9 mouse cellular contexts compared by ENCODE assay signal in the genomic region with DNA sequence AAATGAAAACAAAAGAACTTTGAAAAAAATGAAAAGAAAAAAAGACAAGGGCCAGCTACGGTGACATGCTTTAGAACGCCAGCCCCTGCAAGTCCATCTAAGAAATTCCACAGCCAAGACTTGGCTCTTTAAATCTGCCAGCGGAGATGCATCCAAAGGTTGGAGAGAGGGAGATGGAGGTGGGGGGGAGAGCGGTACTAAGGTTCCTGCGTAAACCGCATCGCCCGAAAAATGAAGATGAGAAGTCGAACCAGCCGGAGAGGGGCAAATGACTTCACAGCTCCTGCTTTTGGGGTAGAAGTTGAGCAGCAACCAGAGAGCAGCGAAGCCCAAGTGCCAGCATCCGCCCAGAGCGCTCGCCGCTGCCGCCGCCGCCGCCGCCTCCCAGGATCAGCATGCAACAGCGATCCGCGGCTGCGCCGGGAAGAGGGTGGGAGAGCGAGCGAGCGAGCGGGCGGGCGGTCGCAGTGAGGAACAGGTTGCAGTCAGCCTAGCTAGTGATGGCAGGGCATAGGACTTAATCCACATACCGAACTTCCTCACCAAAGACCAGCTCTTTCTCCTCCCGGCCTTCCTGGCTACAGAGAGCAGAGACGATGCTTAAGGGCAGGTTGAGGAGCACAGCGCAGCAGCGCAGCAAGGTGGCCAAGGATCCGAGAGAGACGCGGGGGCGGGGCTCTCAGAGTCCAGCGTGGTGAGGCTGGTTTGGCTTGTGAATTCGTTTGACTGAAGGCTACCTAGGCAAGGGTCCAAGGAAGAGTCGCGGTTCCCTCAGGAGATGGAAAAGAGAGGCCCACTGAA.
DNase-seq lines count a peak whose midpoint lies in the region; ATAC-seq and TF ChIP-seq lines count a peak whose summit lies in the region.
"Had no signal": no experiment of that assay in that cellular context is flagged by ENCODE, and none has a peak within 500 bp of the region (broad histone marks: within the 10 kb centered on the region; RNA-seq: fewer than 3 reads in every experiment).

No protein-coding gene starts in this region.

- 2% methylated on average over 45 of the region's 45 CpGs for WGBS in heart, embryonic 10.5 days
- under 1% methylated on average over 45 of the region's 45 CpGs for WGBS in limb, embryonic 13.5 days
- WGBS in neural tube, embryonic 14.5 days, result under 1% methylated on average over 45 of the region's 45 CpGs

- DNase-seq in heart, embryonic 10.5 days (ENCODE audit: low spot score), result peak; percentile 74
- DNase-seq in heart, postnatal 36 days, result no peak
- no peak for DNase-seq in ES-E14 (ENCODE audit: low read depth, low spot score)
- peak; percentile 4 to 18 for DNase-seq in heart, postnatal 14 days
- DNase-seq in urinary bladder, adult 2 months (ENCODE audit: low spot score), result no peak

- H3K4me1 ChIP-seq in heart, embryonic 10.5 days, result peaks cover 27% of the 10 kb centered on the region
- no peaks in the 10 kb centered on the region; a peak in 2 of 4 replicates for H3K4me1 ChIP-seq in ES-E14 (ENCODE audit: control insufficient read depth in 2 of 2, insufficient read depth in 2 of 2, low read length in 2 of 2, poor library complexity in 1 of 2)
- H3K4me1 ChIP-seq in limb, embryonic 13.5 days, result peaks cover 25% of the 10 kb centered on the region
- no peaks in the 10 kb centered on the region for H3K4me1 ChIP-seq in neural tube, embryonic 14.5 days (ENCODE audit: control insufficient read depth, insufficient read depth, low read length)

- H3K27me3 ChIP-seq in heart, embryonic 10.5 days (ENCODE audit: insufficient read depth, poor library complexity, severe bottlenecking), result peaks cover 76% of the 10 kb centered on the region
- H3K27me3 ChIP-seq in limb, embryonic 13.5 days, result peaks cover 93% of the 10 kb centered on the region
- peaks cover 6% of the 10 kb centered on the region for H3K27me3 ChIP-seq in neural tube, embryonic 14.5 days (ENCODE audit: control insufficient read depth, insufficient read depth, low read length)
- H3K27me3 ChIP-seq: CH12.LX had no signal

- in situ Hi-C loops in ES-E14 (cut with MboI; ENCODE audit: low sequenced_read_pairs in 2 of 2, unreplicated experiment in 2 of 2), result loop anchor here (5.0 to 25.0 kb wide), 2 partner anchors 439 to 444 kb away; no protein-coding TSS in a partner anchor

- ATAC-seq in common myeloid progenitor, adult 5-6 weeks (replicated peaks; ENCODE audit: low read depth, poor library complexity, severe bottlenecking), result peak; percentile 42
- no peak; the same call in 1 of the 2 replicates for ATAC-seq in limb, embryonic 13.5 days (ENCODE audit: low FRiP score, low read depth)
- peak; percentile 64 for ATAC-seq in neural tube, embryonic 14.5 days (ENCODE audit: low read depth)

- peak overlapping the region; percentile 53 for H3K4me3 ChIP-seq in heart, embryonic 10.5 days
- peak overlapping the region; percentile 3 to 51; a peak in 3 of 4 replicates for H3K4me3 ChIP-seq in ES-E14 (ENCODE audit: insufficient read depth in 1 of 2, low read depth in 1 of 2, low read length in 2 of 2, poor library complexity in 1 of 2, severe bottlenecking in 1 of 2)
- peak overlapping the region; percentile 46 for H3K4me3 ChIP-seq in limb, embryonic 13.5 days
- H3K4me3 ChIP-seq in neural tube, embryonic 14.5 days (ENCODE audit: low read depth, low read length), result peak overlapping the region; percentile 50

- intact Hi-C loops in heart, postnatal 36 days (cut with DNase I), result loop anchor here (10.0 kb wide), 1 partner anchor 532 kb away; no protein-coding TSS in a partner anchor
- intact Hi-C loops in heart, postnatal 14 days (cut with DNase I), result no loop called here

- no peaks in the 10 kb centered on the region for H3K9me3 ChIP-seq in heart, embryonic 10.5 days
- no peaks in the 10 kb centered on the region for H3K9me3 ChIP-seq in ES-E14 (ENCODE audit: control insufficient read depth, insufficient read depth, low read depth, low read length)
- H3K9me3 ChIP-seq in limb, embryonic 13.5 days, result no peaks in the 10 kb centered on the region
- H3K9me3 ChIP-seq in neural tube, embryonic 14.5 days (ENCODE audit: control insufficient read depth, low read length), result no peaks in the 10 kb centered on the region

- no peaks in the 10 kb centered on the region for H3K36me3 ChIP-seq in heart, embryonic 10.5 days
- H3K36me3 ChIP-seq in ES-E14 (ENCODE audit: control insufficient read depth, insufficient read depth, low read length, poor library complexity, severe bottlenecking), result no peaks in the 10 kb centered on the region
- no peaks in the 10 kb centered on the region for H3K36me3 ChIP-seq in limb, embryonic 13.5 days
- H3K36me3 ChIP-seq in neural tube, embryonic 14.5 days (ENCODE audit: control insufficient read depth, insufficient read depth, low read length), result no peaks in the 10 kb centered on the region

- H3K27ac ChIP-seq in heart, embryonic 10.5 days, result no peak overlapping the region
- H3K27ac ChIP-seq in ES-E14 (ENCODE audit: insufficient read depth, low read depth, low read length, poor library complexity, severe bottlenecking), result no peak overlapping the region
- no peak overlapping the region for H3K27ac ChIP-seq in limb, embryonic 13.5 days
- peak overlapping the region; percentile 31; the same call in 1 of the 2 replicates for H3K27ac ChIP-seq in neural tube, embryonic 14.5 days (ENCODE audit: low read depth, low read length)

- peak overlapping the region; percentile 75 for H3K4me2 ChIP-seq in limb, embryonic 13.5 days (replicated peaks)
- peak overlapping the region; percentile 89 for H3K4me2 ChIP-seq in neural tube, embryonic 14.5 days (ENCODE audit: low read depth, low read length)

- no peak overlapping the region for H3K9ac ChIP-seq in ES-E14 (ENCODE audit: insufficient read depth, low read depth, low read length, poor library complexity, severe bottlenecking)
- H3K9ac ChIP-seq in limb, embryonic 13.5 days, result peak overlapping the region; percentile 54
- H3K9ac ChIP-seq in neural tube, embryonic 14.5 days (replicated peaks; ENCODE audit: low read depth, low read length), result peak overlapping the region; percentile 61

TF ChIP-seq in ES-E14, 5 proteins besides CTCF, POLR2A, EP300 and RAD21:
- TF ChIP-seq HCFC1 (IDR thresholded peaks at IDR 0.05; ENCODE audit: borderline replicate concordance, insufficient read depth, low read length) (no peak), ZNF384 (IDR thresholded peaks at IDR 0.05; ENCODE audit: low read depth, low read length) (no peak), MAFK (IDR thresholded peaks at IDR 0.05; ENCODE audit: insufficient read depth, low read depth, low read length) (no peak), ZC3H11A (IDR thresholded peaks at IDR 0.05; ENCODE audit: borderline replicate concordance, low read depth, low read length) (no peak), CHD2 (IDR thresholded peaks at IDR 0.05; ENCODE audit: low read depth, low read length) (no peak)

Comparison
In these comparisons a context has a peak if more than half of its experiments do, and no peak if none do; other contexts are left out.
1. DNase-seq: peak in heart, embryonic 10.5 days (single experiment) and heart, postnatal 14 days (2 of 2); none in heart, postnatal 36 days (0 of 2), ES-E14 (single experiment) and urinary bladder, adult 2 months (single experiment).
2. Peak in every context shown above with its lines, with median percentiles within 50 percentile points of each other: H3K4me3 ChIP-seq.